Mouse (Mus musculus) gastrocnemius, adult 8-10 months (tissue): ENCODE results near the gene Grb7. TPM values are rescaled to one million over a fixed set of nuclear protein-coding genes. Genes with fewer than 3 reads are reported as not detected.

Source experiments
- DNase-seq, 2 experiments: peaks; one replicate each; pipeline ENCODE4 v3.0.0; 2022; ENCODE audit warnings: low spot score in 2 of 2
- total RNA-seq, 4 experiments: library from RNA; stranded (reverse); gene quantifications; 2 replicates each; pipeline ENCODE4 v1.2.4; 2022

Gene Grb7
- total RNA-seq, 4 experiments from 2014 or later, result 0.11 to 0.29 TPM; not detected in 2

- no peak for DNase-seq
These were observed 956 bp upstream of the Grb7 start for GRCm38 (mm10) chr11:98445238-98445637.

GRCm38 (mm10) chr11:98445679-98446078 lies 515 bp upstream of the Grb7 start:
- DNase-seq, result no peak

GRCm38 (mm10) chr11:98446562-98447474 lies 624 bp downstream of the Grb7 start:
- DNase-seq, result no peak

GRCm38 (mm10) chr11:98447475-98447834 lies 1.3 kb downstream of the Grb7 start:
- no peak for DNase-seq

- DNase-seq, result no peak
These were observed 2.1 kb downstream of the Grb7 start for GRCm38 (mm10) chr11:98448191-98448790.

GRCm38 (mm10) chr11:98449419-98449818 lies 3.2 kb downstream of the Grb7 start:
- DNase-seq, result no peak

- no peak for DNase-seq
These were observed 4.0 kb downstream of the Grb7 start for GRCm38 (mm10) chr11:98449921-98450771.

GRCm38 (mm10) chr11:98455484-98455883 lies 9.3 kb downstream of the Grb7 start:
- DNase-seq, result no peak

- DNase-seq, result no peak
These were observed 10.4 kb downstream of the Grb7 start for GRCm38 (mm10) chr11:98456545-98456944.

- DNase-seq, result no peak
These were observed 10.8 kb downstream of the Grb7 start for GRCm38 (mm10) chr11:98456945-98457344.

GRCm38 (mm10) chr11:98457367-98458120 lies 11.3 kb downstream of the Grb7 start:
- peak; percentile 59 to 65 for DNase-seq

- no peak for DNase-seq
These were observed 12.2 kb downstream of the Grb7 start for GRCm38 (mm10) chr11:98458121-98458990.

GRCm38 (mm10) chr11:98459071-98459741 lies 13.0 kb downstream of the Grb7 start:
- no peak for DNase-seq

- no peak for DNase-seq
These were observed 13.7 kb downstream of the Grb7 start for GRCm38 (mm10) chr11:98459860-98460259.

- DNase-seq, result no peak
These were observed 15.0 kb downstream of the Grb7 start for GRCm38 (mm10) chr11:98461109-98461720.

GRCm38 (mm10) chr11:98462255-98462654 lies 16.1 kb downstream of the Grb7 start:
- DNase-seq, result no peak

GRCm38 (mm10) chr11:98463911-98464310 lies 17.7 kb downstream of the Grb7 start:
- no peak for DNase-seq

- no peak for DNase-seq
These were observed 18.3 kb downstream of the Grb7 start for GRCm38 (mm10) chr11:98464516-98464915.
